Mouse (Mus musculus): ENCODE results near the gene Etv6.
A peak's percentile ranks its signal among the peaks of the same experiment; 100 is the strongest.

Gene Etv6

DNA sequence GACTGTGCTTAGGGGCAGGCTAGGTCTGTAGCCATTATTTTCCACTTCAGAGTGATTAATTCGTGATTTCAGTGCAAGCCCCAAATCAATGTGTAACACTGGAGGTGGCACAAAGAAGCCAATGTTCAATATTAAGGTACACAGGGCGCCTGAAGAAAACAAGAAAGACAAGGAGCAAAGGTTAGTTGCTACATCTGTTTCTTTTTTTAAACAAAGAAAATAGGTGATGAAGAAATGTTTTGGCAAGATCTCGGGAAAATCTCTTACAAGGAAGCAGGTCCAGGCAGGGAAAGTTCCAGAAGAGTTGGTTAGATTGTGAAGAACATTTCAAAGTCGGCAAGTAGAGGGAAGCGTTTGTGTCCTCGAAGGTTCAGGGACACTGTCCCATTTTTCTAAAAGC lies 39.5 kb downstream of the Etv6 start:
- DNase-seq (ENCODE audit: low spot score in 2 of 2) = no peak

DNA sequence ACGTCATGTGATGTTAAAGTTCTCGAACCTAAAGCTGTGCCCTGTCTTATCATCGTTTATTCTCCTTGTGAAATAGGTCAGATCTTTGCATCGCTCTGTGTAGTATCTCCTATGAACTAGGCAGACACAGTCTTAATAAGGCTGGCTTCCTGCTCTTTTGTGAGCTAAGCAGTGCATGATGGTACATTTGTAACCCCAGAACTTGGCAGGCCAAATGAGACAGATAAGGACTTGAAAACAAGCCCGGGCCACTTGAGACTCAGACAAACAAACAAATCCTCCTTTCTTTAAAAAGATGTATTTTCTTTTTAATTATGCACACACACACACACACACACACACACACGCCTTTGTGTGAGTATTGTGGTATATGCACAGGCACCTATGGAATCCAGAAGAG lies 42.5 kb downstream of the Etv6 start:
- DNase-seq (ENCODE audit: low spot score in 2 of 2) = no peak

DNA sequence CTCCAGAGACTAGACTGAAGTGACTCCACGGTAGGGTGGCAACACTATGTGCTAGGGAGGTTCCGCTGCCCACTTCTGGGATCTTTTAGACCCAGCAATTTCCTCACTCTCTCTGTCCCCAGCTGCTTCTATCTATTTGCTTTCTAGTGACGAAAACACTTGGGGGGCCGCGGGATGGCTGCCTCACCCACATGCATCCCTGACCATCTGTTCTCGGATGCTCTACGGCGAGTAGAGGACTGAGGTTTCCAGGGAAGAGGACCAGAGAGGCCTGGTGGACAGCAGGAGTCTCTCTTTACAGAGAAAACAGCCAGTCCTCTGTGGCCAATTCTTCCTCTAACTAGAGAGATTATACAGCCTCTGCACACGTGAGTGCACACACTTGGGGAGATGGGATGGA lies 43.6 kb downstream of the Etv6 start:
- no peak for DNase-seq (ENCODE audit: low spot score in 2 of 2)

DNA sequence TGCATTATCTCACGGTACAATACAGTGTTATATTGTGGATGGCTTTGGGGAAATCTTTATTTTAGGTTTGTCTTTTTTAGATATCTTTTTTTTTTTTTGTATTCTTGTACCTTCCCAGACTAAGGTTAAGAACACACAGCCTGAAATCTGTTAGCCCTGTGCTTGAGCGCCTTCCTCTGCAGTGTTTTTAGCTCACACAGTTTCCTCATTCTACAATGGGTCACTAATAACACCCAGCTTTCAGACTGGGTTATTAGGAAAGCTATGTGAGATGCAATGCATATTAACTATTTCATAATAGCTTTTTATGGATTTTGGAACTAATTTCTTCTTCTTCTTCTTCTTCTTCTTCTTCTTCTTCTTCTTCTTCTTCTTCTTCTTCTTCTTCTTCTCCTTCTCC lies 44.1 kb downstream of the Etv6 start:
- no peak for DNase-seq (ENCODE audit: low spot score in 2 of 2)

DNA sequence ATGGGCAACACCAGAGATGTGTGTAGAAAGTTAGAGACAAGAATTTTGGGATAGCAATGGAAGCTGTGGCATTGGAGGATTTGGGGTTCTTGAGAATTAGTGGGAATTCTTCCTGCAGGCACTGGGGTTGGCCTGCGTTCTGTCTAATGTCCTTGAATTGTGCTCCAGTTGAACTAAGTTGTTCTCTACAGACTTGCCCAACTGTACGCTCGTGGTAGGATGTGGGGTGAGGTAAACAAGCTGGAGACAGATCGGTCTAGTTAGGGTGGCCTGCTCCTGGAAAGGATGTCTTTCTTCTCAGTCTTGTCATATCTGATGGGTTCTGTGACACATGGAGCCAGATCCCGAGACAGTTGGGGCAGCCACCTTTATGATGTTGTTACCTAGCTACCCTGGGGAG lies 45.4 kb downstream of the Etv6 start:
- no peak for DNase-seq (ENCODE audit: low spot score in 2 of 2)

DNA sequence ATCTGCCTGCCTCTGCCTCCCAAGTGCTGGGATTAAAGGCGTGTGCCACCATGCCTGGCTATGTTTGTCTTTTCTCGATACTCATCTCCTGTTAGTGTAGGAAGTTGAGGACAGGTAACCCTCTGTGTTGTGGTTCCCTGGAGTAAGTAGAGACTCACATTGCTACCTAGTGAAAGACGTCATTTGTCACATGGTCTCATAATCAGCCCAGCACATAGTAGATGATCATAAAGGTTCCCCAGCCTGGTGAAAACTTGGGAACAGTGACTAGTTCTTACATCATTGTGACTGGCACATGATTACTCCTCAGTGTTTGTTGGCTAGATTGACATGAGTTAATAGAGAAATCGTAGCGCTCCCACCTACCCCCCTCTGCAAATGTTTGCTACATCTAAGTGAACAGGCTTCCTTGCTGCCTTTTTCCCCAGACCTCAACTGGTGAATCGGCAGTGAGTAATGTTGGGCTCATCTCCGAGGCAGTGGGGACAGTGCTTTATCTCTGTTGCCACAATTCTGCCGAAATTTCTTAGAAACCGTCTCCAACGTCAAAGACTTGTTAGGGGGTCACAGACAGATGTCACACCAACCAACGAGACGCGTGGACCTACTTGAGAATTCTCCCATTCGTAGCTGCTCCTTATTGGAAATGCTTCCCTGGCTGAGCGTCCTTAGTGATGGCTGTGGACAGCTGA lies 46.9 kb downstream of the Etv6 start:
- DNase-seq (ENCODE audit: low spot score in 2 of 2) = no peak

DNA sequence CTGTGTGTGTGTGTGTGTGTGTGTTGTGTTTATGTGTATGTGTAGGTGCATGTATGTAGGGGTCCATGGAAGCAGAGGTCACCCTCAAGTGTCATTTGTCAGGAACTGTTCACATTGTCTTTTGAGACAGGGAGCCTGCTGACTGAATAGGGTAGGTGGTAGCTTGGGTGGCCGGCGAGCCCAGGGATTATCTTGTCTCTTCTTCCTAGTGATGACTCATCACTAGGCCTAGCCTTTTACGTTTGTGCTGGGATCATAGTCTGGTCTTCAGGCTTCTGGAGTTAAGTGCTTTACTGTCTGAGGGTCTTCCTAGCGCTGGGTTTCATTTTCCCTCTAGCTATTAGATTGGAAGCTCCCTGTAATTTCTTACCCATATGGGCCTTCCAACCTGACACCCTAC lies 47.9 kb downstream of the Etv6 start:
- DNase-seq (ENCODE audit: low spot score in 2 of 2) = no peak

DNA sequence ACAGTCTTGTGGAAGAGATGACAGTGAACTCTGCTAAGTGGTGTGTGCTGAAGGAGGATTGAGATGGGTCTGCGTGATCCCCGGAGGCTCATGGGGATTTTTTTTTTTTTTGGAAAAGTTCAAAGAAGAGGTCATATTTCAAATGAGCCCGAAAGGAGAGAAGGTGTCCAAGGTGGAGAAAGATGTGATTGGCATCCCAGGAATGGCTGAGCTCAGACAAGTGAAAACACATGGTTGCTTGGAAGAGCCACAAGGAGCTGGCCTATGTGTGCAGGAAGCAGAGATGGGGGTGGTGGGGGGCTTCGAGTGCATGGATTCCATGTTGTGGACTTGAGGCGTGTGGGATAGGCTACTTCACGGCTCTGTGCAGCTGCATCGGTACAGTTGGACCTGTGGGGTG lies 50.9 kb downstream of the Etv6 start:
- no peak for DNase-seq (ENCODE audit: low spot score in 2 of 2)

DNA sequence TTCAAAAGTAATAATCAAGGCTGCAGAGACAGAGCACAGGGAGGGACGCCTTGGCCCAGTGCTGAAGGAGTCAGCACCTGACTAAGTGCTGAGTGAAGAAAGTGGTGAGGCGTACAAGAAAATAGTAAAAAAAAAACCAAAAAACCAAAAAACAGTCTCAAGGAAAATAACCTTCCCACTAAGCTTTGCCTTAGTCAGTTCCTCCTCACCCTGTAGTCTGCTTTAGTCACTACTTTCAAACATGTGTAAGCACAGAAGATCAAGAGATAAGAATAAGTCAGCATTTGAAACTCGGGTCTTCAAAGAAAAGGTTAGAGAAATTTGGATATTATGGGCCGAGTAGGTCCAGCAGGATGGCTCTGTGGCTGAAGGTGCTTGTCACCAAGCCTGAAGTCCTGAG lies 52.2 kb downstream of the Etv6 start:
- no peak for DNase-seq (ENCODE audit: low spot score in 2 of 2)

DNA sequence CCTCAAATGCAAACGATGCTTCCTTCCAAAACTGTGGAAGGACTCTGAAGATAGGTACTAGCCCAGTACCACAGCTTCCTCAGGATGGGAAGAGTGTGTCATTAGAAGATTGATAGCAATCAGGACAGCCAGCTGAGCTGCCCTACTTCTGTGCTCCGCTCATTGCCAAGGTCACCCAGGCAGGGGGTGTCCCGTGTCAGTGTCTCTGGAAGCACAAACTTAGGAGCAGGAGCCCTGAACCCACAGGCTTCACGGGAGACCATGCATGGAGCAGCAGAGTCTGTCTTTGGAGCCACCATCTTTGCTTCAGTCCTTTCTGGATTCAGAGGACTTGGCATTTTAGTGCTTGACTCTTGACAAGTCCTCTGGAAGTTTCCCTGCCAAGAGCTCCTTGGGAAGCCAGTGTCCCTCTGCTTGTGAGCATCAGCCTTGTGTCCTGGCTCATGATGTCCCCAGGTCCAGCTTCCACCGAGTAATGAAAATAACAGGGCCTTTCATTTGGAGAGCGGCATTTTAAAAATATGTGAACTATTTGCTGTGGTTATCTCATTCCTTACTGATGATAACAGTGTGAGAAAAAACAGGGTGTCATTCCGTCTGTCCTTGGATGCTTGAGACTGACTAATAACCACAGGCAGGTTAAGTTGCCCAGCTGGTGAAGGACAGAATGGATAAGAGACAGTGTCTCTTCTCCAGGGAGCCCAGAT lies 54.3 kb downstream of the Etv6 start:
- no peak for DNase-seq (ENCODE audit: low spot score in 2 of 2)

DNA sequence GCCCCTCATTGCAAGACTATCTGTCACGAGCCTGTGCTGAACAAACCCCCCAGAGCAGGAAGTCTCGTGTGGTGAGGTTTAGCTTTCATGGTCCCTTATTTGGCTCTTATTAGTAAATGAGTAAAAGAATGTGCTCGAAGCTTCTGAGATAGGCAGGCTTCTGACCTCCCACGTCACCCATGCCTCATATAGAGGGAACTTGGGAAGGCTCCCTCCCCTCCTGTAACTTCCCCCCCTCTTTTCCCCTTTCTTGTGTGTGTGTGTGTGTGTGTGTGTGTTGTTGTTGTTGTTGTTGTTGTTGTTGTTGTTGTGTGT lies 54.8 kb downstream of the Etv6 start:
- no peak for DNase-seq (ENCODE audit: low spot score in 2 of 2)

DNA sequence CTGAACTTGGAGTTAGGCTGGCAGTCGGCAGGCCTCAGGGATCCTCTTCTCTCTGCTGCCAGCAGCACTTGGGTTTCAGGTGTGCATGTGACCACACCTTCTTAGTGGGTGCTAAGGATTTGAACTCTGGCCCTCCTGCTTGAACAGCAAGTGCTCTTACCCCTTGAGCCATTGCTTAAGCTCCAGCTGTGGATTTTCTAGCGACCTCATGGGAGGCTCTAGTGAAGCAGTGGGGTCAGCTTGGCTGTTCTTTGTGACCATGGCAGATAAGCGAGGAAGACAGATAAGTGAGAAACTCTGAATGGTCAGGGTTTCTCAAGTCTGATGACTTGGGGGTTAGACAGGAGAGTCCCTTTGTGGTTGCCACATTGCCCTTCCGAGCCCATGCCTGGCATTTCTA lies 55.4 kb downstream of the Etv6 start:
- no peak for DNase-seq (ENCODE audit: low spot score in 2 of 2)

DNA sequence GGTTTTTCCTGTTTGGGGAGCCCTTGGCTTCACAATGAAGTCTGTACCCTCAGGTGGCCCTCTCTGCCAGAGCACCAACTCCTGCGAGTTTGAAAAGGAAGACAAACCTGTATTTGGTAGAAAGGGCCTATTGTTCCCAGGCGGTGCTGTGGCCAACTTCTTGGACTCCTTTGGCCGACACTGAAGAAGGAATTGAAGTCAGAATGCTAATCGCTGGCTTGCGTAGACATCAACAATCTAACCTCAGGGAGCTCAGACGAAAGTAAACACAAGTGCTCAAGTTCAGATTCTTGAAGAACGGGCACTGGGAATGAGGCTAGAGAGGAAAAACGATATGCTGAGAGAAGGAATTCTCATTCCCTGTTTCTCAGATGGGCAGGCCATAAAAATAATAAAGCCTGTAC lies 55.9 kb downstream of the Etv6 start:
- no peak for DNase-seq (ENCODE audit: low spot score in 2 of 2)

DNA sequence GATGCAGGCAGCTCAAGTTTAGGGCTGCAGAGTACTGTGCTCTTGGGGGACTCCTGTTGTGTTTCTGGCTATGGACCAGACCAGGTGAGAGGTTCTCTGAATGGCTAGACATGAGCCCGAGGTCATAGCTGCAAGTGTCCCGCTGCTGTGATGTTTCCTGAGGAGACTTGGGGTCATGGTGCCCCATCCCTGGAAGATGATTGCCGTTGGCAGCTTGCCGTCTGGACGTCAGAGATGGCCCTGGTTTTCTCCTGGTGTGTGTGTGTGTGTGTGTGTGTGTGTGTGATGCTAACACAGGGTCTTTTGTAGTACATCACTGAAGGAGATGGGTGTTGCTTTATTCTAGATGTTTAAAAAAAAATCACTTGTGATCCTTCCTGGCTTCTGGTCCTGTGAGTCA lies 58.6 kb downstream of the Etv6 start:
- DNase-seq (ENCODE audit: low spot score in 2 of 2) = no peak

DNA sequence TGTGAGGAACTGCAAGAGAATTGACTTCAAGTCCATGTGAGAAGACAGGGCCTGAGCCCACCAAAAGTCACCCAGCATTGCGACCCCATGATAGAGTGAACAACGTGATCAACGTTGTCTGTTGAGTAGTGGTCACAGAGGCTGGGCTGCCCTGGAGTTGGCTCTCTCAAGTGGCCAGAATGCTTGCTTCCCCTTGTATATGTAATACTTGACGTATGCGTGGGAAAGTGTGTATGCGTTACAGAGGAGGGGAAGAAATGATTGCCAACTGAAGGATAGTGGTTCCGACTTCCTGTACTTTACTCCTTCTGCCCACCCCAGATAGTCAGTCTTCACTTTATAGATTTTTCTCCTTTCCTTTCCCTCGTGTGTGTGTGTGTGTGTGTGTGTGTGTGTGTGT lies 59.1 kb downstream of the Etv6 start:
- DNase-seq (ENCODE audit: low spot score in 2 of 2) = no peak

DNA sequence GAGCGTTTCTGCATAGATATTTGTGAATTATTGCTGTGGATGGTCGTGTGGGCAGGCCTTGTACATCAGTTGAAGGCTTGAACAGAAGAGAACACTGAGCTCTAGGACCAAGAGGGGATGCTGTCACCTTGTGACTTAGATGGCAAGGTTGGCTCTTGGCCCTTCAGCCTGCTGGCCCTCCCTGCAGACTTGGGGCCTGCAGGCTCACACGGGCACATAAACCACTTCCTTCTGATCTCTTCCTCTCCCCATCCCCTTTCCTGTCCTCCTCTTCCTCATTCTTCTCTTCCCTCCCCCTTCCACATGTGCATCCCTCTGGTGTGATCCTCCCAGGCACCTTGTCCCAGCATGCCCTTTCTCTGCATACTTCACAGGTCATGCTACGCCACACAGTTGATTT lies 60.1 kb downstream of the Etv6 start:
- no peak for DNase-seq (ENCODE audit: low spot score in 2 of 2)

DNA sequence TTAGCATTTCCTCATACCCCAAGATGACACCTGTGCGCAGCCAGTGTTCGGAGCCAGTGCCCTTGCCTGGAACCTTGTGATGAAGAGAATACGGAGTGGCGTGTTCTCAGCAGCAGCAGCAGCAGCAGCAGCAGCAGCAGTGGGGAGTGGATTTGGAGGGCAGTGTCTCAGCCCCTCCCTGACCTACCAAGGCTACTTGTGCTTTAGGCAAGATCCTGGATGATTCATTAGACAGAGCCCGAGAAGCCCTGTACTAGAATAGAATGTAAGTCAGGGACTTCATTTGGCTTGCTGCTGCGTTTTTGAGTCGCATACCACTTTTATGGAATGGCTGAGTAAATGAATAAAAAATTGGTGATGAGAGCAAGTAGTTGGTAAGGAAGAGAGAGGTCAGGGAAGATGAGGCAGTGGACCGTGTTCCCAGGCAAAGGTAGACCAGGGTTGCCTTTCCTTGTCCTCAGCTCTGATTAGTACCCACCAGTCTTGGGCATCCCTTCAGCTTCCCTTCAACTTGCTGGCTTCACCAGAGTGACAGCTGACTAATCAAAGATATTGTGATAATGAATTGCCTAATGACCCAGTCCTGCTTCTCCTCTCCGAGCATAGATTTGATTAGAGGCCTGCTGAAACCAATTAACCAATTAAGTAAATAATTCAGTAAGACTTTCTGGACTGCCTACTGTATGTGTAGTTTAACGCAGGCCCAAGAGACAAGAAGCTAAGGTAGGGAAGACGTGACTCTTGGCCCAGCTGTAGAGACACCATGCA lies 64.7 kb downstream of the Etv6 start:
- DNase-seq (ENCODE audit: low spot score in 2 of 2) = no peak

DNA sequence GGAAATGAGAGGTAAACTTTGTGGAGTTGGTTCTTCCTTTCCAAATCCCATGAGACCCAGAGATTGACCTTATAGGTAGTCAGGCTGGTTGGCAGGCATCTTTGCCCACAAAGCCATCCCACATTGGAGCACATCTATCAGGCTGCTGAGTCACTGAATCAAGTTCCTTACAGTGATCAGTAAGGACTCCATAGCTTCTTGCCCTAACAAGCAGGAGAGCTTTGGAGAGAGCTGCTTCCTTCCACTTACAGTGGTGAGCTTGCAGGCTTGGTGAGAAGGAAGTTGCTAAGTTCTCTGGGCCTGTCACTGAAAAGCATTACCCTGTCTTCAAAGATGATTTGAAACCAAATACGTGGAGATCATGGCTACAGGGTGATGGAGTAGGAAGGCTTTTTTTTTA lies 66.9 kb downstream of the Etv6 start:
- no peak for DNase-seq (ENCODE audit: low spot score in 2 of 2)

DNA sequence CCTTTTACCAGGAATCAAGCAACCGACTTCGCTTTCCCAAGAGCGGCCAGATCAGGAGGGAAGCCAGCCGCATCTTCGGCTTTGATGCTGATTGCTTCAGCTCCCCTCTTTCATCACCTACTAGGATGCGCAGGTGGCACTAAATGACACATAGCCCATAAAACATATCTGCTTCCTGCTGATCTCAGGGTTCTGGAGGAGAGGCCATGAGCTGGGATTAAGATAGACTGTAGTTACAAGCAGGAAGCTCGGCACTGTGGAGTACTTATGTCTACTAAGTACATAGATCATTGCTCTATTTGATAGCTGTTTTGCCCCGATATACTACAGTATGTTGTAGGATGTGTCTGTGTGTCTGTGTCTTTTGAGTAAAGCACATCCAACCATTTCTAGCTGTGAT lies 68.0 kb downstream of the Etv6 start:
- DNase-seq (ENCODE audit: low spot score in 2 of 2) = no peak

DNA sequence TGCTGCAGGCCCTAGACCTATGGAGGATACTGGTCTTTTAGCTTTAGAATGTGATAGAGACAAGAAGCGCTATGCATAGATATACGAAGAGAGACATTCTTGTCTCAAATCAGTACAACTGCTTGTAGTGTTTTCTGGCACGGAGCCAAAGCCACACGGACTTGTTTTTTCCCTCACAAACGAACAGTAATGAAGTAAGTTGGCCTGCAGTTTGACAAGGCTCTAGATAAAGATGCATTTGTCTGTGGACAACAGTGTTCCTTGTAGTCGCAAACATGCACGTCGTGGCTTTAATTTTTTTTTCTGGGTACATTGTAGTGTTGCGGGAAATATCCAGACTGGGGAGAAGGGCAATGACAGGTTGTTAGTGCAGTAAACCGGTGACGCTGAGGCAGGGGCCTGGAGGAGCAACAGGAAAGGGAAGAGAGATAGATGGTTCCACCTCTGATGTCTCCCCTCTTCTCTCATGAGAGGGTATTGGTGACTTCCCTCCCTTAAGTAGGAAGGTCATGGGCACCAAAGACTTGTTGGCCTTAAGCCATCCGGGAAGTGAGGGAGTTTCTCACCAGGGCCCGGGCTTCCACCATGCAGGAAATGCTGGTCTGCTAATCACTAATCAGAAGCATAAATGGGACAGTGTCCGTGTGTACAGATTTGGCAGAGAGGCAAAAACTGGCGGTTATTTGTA lies 70.2 kb downstream of the Etv6 start:
- peak in 1 of 2 experiments; percentile 40 for DNase-seq (ENCODE audit: low spot score in 2 of 2)

DNA sequence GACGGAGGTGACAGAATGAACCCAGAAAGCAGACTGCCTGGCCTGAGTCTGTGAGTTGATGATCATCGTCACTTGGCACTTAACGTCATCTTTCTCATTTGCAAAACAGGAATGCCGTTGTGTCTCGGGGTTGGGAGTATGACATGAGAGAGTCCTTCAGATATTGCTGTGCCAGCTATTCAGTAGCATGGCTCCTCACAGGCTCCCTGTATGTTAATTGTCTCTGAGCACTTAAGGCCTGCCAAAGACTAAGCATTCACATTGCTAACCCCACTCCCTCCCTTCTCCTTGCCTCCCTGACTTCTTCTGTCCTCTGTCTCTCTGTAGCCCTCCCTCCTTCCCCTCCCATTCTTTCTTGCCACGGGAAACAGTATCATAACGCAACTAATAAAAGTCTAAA lies 72.2 kb downstream of the Etv6 start:
- DNase-seq (ENCODE audit: low spot score in 2 of 2) = no peak

DNA sequence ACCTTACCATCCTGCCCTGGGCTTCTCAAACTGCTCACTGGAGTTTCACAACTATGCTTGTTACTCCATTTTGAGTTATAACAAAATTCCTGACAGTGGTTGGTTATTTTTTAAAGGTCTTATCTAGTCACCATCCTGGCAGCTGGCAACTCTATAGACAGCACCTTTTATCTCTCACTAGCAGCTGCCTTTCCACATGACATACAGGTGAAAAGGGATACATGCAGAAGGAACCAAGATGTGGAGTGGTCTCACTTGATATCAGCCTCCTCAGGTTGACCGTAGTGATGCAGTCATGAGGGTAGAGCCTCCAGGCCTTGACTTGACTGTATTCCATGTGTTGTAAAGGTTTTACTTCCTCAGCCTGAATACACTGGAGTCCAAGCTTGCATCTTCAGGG lies 74.2 kb downstream of the Etv6 start:
- no peak for DNase-seq (ENCODE audit: low spot score in 2 of 2)

DNA sequence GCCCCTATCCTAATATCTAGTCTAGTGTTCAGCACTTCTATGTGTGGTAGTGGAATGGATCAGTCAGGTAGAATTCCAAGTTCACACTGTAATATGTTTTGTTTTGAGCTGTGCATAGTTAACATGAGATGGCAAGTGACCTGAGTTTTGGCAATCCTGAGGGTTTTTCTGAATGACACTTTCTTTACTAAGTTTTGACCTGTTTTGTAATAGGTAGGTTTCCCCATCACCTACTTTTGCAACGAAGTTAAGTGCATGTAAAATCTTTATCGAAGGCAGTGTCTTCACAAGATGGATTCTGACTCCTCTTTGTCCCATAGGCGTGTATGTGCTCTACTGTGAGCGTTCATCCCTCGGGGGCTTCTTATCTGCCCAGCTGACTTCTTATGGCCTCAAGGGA lies 74.7 kb downstream of the Etv6 start:
- no peak for DNase-seq (ENCODE audit: low spot score in 2 of 2)
